Mouse (Mus musculus) c-Kit-positive CD71-positive TER-119-negative erythroid progenitor cells, embryonic 14.5 days (primary cell): ENCODE data around the gene Ntsr1.

ENCODE experiments used
- DNase-seq: peaks from one replicate; pipeline ENCODE4 v3.0.0-alpha.2; 2013; ENCODE audit warnings: low read depth

Gene Ntsr1

DNA sequence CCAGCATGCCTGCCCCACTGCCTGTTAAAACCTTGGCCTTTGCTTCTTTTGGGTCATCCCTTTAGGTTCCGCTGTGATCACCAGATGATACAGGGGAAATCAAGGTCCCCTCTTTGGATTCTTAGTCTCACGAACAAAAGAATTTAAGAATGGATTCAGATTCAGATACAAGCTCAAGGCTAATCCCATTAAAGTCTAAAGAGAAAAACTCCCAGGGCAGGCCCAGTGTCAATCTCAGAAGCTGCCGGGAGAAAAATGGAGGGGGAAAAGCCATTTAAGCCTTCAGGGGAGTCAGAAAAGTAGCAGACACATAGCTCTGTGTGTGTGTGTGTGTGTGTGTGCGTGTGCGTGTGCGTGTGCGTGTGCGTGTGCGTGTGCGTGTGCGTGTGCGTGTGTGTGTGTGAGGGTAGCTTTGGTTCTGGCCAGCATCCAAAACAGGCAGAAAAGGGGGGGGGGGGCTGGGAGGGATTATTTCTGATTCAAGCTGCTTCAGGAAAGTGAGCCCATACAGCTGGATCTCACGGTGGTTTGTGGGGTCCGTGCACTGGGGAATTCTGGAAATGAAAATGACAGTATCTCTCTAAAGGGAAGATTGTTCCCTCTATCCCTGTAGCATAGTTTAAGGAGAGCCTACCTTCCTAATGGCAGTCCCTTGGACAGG lies 8.8 kb downstream of the Ntsr1 start:
- no peak for DNase-seq

DNA sequence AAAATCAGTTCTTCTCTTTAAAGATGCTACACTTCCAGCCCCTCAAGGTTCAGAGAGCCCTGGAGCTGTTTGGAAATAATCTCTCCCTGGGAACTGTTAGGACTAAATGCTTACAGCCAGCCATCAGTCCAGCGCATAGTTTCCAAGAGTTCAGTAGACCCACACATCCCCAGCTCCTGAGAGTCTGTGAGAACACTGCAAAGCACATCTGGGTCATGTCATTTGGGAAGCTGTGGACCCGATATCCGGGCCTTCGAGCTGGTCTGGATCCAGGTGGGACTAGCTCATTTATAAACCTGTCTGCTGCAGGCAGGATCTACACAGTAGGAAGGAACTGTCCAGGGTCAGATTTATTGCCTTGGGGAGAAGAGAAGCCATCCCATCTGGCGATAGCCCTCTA lies 11.1 kb downstream of the Ntsr1 start:
- DNase-seq: no peak

DNA sequence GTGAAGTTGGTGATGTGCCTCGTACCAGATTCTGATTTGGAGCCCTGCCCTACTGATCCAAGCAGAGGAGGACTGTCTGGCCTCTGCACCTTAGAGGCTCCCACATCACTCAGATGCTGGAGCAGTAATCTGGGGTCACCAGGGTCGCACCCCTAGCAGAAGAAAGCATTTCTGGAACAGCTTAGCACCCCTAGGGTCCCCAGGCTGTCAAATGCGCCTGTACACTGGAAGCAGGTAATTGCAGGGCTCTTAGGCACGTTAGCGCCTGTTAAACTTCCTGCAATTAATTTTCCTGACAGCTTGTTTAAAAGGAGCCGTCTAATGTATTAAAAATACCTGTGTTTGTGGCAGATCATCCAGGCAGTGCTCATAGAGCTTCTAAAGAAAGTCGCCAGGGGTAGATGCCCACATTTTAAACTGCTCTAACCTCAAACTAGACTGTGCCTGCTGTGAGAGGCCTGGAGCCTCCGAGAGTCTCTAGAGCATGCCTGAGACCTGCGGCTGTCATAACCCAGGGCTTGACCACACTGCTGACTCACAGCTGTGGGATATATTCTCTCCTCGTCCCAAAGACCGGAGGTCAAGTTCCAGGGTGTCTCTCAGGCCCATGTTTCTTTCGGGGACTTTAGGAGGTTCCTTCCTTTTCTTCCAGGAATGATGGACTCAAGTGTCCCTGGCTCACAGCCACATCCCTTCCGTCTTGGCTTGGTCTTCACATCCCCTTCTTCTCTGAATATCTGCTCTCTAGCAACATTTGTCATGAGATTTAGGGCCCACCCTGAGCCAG lies 12.3 kb downstream of the Ntsr1 start:
- DNase-seq: no peak

DNA sequence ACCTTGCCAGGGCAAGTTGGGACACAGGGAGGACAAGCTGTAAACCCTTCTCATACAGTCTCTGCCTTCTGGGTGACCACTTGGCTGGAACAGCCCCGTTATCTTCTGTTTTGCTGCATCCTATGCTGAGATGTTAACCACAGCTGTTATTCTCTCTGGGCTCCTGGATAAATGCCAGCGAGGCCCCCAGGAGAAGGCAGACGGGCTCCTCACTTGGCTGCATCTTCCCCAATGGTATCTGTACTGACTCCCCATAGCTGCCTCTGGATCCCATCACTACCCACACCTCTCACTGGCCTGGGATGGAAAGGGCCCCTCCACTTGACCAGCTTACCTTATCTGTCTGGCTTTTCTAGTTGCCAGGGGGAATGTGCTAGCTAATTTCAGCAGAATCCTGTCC lies 13.2 kb downstream of the Ntsr1 start:
- DNase-seq: no peak

DNA sequence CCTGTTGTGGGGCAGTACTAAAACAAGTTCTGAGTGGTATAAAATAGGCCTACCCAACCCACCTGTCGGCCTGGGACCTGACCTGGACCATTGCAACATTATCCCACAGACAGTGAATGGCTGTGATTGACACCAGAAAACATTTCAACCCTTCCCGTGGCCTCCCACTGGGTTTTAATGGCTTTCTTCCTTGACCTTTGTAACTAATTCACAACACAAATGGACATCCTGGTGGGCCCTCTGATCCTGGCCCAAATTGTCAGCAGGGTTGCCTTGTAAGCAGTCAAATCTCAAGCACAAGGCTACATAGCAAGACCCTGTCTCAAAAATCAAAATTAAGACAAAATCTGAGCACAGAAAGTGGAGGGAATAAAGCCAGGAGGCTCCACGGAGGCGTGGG lies 14.1 kb downstream of the Ntsr1 start:
- no peak for DNase-seq

DNA sequence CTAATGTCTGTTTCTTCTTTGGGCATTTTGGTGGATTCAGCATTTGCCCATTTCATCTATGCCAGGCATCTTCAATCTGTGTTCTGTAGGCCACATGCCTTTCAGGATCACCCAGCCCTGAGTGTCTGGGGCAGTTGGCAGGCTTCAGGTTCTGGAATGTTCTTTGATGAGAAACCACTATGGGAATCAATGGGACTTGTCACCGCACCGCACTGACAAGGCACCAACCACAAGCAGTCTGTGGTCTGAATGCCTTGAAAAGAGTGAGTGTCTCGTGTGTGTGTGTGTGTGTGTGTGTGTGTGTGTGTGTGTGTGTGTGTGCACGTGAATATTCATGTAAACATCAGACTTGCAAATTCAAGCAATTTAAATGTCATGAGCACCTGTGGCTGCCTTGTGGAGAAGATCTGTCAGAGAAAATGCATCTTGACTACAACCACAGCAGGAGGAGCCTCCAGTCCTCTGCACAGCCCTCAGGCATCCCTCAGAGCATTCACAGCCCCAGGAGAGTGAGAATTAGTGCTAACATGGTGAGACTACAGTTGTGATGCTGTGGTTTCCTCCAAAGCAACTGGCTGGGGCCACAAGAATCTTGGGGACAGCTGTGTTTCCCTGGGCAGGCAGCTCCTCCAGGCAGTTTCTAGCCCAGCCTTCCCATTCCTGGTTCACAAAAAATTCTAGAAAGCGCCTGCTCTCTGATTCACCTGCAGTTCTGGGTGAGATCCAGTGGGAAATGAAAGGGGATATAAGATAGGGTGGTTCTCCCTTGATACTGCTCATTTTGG lies 21.9 kb downstream of the Ntsr1 start:
- no peak for DNase-seq

DNA sequence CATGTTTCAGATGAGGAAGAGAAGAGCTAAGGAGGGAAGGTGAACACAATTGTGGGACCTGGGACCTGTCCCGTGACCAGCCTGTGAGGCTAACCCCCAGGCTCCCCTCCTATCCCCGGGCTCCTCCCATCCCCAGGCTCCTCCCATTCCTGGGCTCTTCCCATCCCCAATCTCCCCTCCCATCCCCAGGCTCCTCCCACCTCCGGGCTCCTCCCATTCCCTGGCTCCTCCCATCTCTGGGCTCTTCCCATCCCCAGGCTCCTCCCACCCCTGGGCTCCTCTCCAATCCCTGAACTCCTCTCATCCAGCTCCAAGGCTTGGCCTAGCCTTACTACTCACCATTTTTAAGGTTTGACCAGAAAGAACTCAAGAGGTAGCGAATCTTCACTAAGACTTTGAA lies 23.0 kb downstream of the Ntsr1 start:
- DNase-seq: no peak

DNA sequence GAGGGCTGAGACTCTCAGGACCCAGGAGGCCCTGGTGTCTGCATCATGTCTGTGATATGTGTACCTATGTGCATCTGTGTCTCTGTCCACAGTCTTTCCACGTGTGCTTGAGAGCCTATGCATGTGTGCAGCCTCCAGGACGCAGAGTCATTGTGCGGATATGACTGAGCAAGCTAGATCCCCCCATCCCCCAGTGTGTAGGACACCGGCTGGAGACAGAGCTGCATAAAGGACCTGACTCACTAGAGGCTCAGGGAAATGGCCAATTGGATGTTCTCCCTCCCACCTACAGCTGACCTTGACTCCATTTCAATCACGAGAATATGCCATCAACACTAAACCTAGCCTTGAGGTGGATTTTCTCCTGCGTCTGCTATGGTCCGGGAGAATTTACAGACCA lies 27.7 kb downstream of the Ntsr1 start:
- DNase-seq: no peak

DNA sequence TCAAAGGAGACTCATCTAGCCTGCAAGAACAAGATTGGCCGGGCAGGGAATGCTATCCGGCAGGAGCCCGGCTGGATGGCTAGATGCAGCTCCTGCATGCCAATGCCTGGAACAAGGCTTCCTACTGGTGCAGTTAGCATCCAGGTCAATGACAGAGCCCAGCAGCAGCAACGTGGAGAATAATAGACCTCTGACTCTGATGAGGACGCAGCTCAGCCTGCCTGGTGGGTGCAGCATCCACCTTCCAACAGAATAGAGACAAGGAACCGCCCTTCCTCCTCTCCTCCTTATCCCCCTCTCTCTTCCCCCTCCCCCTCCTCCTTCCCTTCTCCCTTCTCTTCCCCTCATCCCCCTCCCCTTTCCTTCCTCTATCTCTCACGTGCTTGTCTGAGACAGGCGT lies 28.1 kb downstream of the Ntsr1 start:
- no peak for DNase-seq

DNA sequence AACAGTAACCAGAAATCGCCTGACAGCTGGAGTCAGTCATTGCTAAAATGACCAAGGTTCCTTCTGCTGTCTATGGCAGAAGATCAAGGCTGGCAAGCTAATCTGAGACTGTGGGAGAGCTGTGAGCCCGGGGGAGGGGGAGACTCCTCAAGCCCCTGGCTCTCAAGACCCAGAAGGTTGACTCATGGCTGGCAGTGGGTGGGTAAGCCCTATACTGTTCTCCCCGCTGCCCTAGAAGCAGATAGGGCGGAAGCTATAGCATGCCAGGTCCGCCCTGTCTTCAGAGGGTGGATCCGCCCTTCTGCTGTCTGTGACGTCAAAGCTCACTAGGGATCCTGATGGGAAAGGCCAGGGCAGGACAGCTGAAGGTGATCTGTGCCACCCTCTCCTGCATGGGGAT lies 30.4 kb downstream of the Ntsr1 start:
- no peak for DNase-seq

DNA sequence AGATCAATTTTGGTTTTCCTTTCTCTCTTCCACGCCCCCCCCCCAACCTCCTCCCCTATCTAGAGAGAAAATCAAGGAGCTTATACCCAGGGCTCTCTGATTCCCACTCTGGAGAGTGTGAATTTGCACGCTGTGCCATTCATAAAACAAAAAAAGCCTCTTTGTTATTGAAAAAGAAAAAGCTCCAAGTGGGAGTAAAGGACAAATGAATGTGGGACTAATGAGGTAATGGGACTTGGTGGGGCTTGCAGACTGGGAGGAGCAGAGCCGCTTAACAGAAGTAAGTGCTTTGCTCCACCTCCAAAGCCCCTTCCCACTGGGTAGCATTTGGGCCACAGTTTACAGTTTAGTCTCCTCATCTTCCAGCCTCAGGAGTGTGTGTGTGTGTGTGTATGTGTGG lies 30.8 kb downstream of the Ntsr1 start:
- no peak for DNase-seq

DNA sequence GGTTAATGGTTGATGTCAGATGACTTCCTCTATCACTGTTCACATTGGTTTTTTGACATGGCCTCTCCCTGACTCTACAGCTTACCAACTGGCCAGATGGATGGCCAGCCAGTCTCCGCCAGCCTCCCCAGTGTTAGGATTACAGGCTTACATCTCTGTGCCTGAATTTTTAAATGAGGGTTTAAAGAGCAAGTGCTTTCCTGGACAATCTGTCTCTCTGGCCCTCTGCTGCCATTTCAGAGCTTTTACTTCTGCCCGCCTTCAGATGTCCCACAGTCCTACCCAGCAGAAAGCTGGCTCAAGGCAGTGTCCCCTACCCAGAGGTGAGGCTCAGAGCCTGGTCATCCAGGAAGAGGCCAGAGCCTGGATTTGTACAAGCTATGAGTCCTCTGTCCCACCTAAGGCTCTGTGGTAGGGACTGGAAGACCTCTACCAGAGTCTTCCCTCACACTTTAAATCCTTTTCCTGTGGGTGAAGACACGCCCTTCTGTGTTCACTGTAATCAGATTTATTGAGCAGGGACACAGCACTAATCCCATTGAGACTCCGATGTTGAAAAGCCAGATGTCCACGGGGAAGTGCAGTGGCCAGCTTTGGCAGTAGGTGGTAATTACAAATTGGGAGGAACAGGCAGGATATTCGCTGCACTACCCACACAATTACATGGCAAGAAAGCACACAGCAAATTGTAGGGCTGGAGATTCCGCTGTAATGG lies 32.1 kb downstream of the Ntsr1 start:
- no peak for DNase-seq

DNA sequence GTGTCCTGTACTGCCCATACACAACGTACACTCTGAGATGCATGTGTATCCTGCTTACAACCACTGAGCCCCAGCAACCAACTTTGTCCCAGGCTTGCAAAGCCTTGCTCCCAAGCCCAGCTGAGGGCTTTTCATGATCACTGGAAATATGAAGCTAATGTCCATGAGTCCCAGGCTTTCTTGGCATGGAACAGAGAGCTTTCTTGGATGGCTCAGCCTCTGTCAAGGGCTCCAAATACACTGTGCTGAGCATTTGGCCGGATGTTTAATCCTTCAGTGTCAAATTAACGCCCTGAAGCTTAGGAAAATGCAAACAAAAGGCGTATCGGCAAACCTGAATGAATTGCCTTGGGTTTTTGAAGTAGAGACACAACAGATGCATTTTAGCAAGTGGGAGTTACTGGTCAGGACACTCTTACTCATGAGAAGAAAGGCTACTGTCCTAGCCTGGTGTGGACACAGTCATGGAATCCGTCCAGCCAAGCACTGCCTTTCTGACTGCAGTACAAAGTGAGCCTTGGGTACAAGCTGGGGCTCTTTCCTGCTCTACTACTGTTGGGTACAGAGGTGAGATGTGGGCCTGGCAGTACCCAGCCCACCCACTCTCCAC lies 32.7 kb downstream of the Ntsr1 start:
- DNase-seq: no peak

DNA sequence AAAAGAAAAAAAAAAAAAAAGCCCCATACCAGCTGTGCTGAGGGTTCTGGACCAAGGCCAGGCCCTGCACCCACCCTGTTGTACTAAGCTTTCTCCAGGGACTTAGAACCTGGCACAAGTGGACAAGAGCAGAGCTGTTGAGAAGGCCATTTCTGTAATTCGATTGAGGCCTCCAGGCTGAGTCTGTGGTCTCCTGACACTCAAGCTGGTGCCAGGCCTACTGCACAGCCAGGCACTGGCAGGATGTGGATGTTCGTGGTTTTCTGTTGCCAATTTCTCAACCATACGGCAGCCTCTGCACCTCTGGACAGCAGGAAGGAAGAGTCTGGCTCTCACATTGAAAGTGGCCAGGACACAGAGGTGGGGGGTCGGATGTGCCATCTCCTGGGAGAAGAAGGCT lies 33.5 kb downstream of the Ntsr1 start:
- DNase-seq: no peak

DNA sequence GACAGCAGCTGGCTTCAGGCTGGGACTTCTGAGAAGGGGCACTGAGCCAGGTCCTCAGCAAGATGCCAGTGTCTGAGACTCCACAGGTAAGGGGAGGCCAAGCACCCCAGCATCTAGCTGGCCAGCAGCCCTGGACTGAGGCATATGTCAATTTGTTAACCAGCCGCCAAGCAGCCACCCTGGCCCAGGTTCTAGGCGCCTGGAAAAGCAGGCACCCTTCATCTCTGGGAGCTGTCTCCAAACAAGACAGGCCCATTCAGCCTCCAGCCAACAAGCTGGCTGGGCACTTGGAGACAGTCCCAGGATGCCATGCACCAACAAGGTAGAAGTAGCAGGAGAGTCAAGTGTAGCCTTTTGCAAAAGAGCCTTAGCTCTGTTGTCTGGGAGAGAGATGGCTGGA lies 43.9 kb downstream of the Ntsr1 start:
- DNase-seq: no peak

DNA sequence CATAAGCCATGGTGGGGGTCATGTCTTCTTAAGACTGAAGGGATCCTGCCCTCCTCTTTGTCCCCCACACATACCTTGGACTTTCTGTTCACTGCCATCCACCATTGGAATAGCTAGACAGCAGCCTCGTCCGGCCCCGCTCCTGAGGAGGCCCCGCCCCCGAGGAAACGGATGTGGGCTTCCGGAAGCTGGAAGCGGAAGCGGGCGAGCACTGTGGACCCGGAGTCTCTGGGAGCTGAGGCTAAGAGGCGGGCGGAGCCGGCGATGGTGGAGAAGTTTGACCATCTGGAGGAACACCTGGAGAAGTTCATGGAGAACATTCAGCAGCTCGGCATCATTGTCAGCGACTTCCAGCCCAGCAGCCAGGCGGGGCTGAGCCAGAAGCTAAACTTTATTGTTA lies 45.3 kb downstream of the Ntsr1 start:
- DNase-seq: no peak

DNA sequence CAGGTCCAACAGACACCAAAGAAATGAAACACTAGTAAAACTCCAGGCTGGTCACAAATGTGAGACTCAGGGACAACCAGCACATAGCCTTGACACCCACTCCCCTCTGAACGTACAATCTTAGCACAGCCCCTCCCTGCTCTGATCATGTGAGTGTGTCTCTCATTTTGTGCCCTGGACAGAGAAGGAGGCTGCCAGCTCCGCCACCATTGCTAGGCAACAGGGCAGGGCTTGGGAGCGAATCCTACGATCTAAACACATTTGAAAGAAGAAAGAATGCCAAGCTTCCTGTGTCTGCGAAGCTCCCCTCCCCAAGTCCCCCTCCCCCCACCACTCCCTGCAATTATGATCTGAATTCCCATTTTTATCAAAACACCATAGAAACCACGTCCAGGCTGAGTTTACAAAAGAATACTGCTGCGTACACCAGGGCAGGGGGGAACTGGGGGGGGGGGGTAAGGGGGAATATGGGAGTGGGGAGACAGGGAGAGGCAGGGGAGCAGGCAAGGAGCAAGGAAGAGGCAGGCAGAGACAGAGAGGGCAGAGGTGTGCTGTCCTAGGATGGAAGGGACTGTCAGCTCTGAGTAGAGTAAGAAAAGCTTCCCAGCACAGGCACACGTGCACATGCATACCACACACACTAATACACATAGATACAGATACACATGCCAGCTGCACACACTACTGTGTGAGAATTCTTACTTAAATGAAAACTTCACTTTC lies 47.8 kb downstream of the Ntsr1 start:
- DNase-seq: no peak

DNA sequence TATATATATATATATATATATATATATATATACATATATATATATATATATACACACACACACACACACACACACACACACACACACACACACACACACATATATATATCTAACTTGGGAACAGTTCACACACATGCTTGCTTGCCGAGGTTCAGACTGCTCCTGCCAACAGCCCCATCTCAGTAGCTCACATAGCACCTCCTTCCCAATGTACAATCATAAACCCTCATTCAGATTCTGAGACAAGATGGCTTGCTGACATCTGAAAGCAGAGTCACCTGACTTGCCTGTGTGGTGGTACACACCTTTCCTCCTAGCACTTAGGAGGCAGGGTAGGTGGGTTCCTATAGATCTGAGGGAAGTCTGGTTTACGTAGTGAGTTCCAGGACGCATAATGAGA lies 52.6 kb downstream of the Ntsr1 start:
- no peak for DNase-seq

DNA sequence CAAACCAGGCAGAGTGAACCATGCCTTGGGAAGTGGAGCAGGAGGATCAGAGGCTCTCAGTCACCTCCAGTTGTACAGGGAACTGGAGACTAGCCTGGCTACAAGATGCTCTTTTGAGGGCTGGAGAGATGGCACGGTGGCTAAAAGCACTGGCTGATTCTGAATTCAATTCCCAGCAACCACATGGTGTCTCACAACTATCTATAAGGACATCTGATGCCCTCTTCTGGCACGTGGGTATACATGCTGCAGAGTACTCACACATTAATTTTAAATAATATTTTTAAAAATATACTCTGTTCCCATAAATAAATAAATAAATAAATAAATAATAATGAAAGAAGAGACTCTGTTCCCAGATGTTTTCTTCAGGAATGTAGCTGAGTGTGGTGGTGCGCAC lies 55.4 kb downstream of the Ntsr1 start:
- no peak for DNase-seq

DNA sequence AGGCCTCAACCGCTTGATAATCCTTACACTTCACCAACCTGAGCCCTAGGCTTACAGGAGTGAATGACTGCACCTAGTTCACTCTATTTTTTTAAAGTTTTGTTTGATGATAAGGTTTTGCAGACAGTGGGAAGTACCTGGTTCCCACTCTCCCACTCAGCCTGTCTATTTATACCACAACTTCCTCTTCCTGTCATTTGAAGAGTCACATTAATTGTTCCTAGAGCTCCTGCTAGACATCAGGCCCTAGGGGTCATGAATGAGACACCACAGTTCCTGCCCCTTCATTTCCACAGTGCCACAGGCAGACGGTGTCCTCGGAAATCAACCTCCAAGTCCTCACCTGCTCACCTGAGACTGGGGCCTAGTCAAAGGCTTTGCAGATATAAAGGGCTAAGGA lies 56.7 kb downstream of the Ntsr1 start:
- no peak for DNase-seq

DNA sequence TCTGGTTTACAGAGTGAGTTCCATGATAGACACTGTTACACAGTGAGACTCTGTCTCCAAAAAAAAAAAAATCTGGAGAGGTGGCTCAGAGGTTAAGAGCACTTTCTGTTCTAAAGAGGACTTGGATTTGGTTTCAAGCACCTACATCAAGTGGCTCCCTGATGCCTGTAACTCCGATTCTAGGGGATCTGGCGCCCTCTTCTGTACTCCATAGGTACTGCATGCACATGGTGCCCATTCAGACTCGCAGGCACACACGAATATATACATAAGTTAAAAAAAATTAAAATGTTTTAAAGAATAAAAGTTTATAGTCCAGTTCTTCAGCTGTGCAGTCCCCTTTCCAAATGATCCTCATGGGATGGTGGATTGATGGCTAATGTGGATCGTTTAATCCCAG lies 60.5 kb downstream of the Ntsr1 start:
- DNase-seq: no peak
